Mouse (Mus musculus) left cerebral cortex, adult 8-10 months (tissue): ENCODE results near the gene Arhgap5. TPM values are rescaled to one million over a fixed set of nuclear protein-coding genes. Genes with fewer than 3 reads are reported as not detected.
"Not testable (repeated sequence)": the region's sequence is repeated elsewhere in the genome, so short reads cannot be mapped to it uniquely, and the experiment has no call there.

ENCODE experiments used
- DNase-seq, 2 experiments: peaks; one replicate each; pipeline ENCODE4 v3.0.0; 2022; ENCODE audit warnings: low spot score in 2 of 2
- total RNA-seq, 4 experiments: library from RNA; stranded (reverse); gene quantifications; 2 replicates each; pipeline ENCODE4 v1.2.4; 2022

Gene Arhgap5
- total RNA-seq, 4 experiments from 2014 or later, result 136 to 163 (median 147) TPM

GRCm38 (mm10) chr12:52529740-52530139, 26.0 kb downstream of the Arhgap5 start:
- DNase-seq, result no peak

- no peak for DNase-seq
These were observed 37.5 kb downstream of the Arhgap5 start for GRCm38 (mm10) chr12:52541294-52541693.

GRCm38 (mm10) chr12:52544532-52544931, 40.8 kb downstream of the Arhgap5 start:
- no peak for DNase-seq

- DNase-seq, result no peak
These were observed 48.3 kb downstream of the Arhgap5 start for GRCm38 (mm10) chr12:52552085-52552484.

GRCm38 (mm10) chr12:52555188-52555876, 51.6 kb downstream of the Arhgap5 start:
- no peak for DNase-seq

- DNase-seq, result no peak
These were observed 61.9 kb downstream of the Arhgap5 start for GRCm38 (mm10) chr12:52565654-52566053.

GRCm38 (mm10) chr12:52573371-52573770, 69.6 kb downstream of the Arhgap5 start:
- DNase-seq, result no peak

- DNase-seq, result not testable (repeated sequence)
These were observed 82.7 kb downstream of the Arhgap5 start for GRCm38 (mm10) chr12:52586466-52586865.

GRCm38 (mm10) chr12:52587473-52588010, 83.8 kb downstream of the Arhgap5 start:
- DNase-seq, result no peak

GRCm38 (mm10) chr12:52595389-52596185, 91.8 kb downstream of the Arhgap5 start:
- DNase-seq, result no peak

- DNase-seq, result no peak
These were observed 98.7 kb downstream of the Arhgap5 start for GRCm38 (mm10) chr12:52602471-52602870.

GRCm38 (mm10) chr12:52602883-52603694, 99.3 kb downstream of the Arhgap5 start:
- DNase-seq, result peak in 1 of 2 experiments; percentile 85

- peak; percentile 81 to 83 for DNase-seq
These were observed 100.0 kb downstream of the Arhgap5 start for GRCm38 (mm10) chr12:52603695-52604255.

- DNase-seq, result peak; percentile 90 to 95
These were observed 100.7 kb downstream of the Arhgap5 start for GRCm38 (mm10) chr12:52604256-52604991.

GRCm38 (mm10) chr12:52604992-52605652, 101.3 kb downstream of the Arhgap5 start:
- DNase-seq, result no peak

- no peak for DNase-seq
These were observed 103.6 kb downstream of the Arhgap5 start for GRCm38 (mm10) chr12:52607411-52607810.

- no peak for DNase-seq
These were observed 111.9 kb downstream of the Arhgap5 start for GRCm38 (mm10) chr12:52615703-52616102.

- no peak for DNase-seq
These were observed 114.8 kb downstream of the Arhgap5 start for GRCm38 (mm10) chr12:52618418-52619040.

- DNase-seq, result no peak
These were observed 115.9 kb downstream of the Arhgap5 start for GRCm38 (mm10) chr12:52619644-52620043.
